Mouse (Mus musculus) embryonic facial prominence, embryonic 13.5 days (tissue): ENCODE measurements around the gene Dse. TPM values are rescaled to one million over a fixed set of nuclear protein-coding genes. Genes with fewer than 3 reads are reported as not detected.
"Not testable (repeated sequence)": the region's sequence is repeated elsewhere in the genome, so short reads cannot be mapped to it uniquely, and the experiment has no call there.

Source experiments
- ATAC-seq: fragments of 200-750 bp; cut with Nextera tagmentation; 2 replicates; pipeline ENCODE4 v1.8.0; 2017; ENCODE audit warnings: low read depth; ENCODE audit not compliant: insufficient number of reproducible peaks, insufficient read depth, low FRiP score, low TSS enrichment
- H3K27ac ChIP-seq: fragments of 300-500 bp; sonication (generic); 2 replicates; pipeline ENCODE4 v1.5.1; 2015; ENCODE audit warnings: moderate library complexity, mild to moderate bottlenecking, inconsistent platforms
- H3K27me3 ChIP-seq: fragments of 300-500 bp; sonication (generic); 2 replicates; pipeline ENCODE4 v1.6.1; 2015; ENCODE audit warnings: mild to moderate bottlenecking, inconsistent platforms
- H3K36me3 ChIP-seq: fragments of 300-500 bp; sonication (generic); 2 replicates; pipeline ENCODE4 v1.6.1; 2015; ENCODE audit warnings: mild to moderate bottlenecking, inconsistent platforms
- H3K4me1 ChIP-seq: fragments of 300-500 bp; sonication (generic); 2 replicates; pipeline ENCODE4 v1.6.1; 2015; ENCODE audit warnings: inconsistent platforms
- H3K4me2 ChIP-seq: fragments of 300-500 bp; sonication (generic); 2 replicates; pipeline ENCODE4 v1.6.1; 2015; ENCODE audit warnings: moderate library complexity, mild to moderate bottlenecking, inconsistent platforms
- H3K4me3 ChIP-seq: fragments of 300-500 bp; sonication (generic); 2 replicates; pipeline ENCODE4 v1.5.1; 2015; ENCODE audit warnings: mild to moderate bottlenecking, inconsistent platforms
- H3K9ac ChIP-seq: fragments of 300-500 bp; sonication (generic); 2 replicates; pipeline ENCODE4 v1.6.1; 2015; ENCODE audit warnings: mild to moderate bottlenecking, inconsistent platforms
- H3K9me3 ChIP-seq: fragments of 300-500 bp; sonication (generic); 2 replicates; pipeline ENCODE4 v1.6.1; 2016; ENCODE audit warnings: inconsistent platforms
- WGBS: fragments of 180-500 bp; shearing (Covaris S2); methylation state at CpG from one replicate; pipeline ENCODE4 v1.1.7; 2015; ENCODE audit warnings: mixed read lengths; 5-methylcytosine and 5-hydroxymethylcytosine counted together
- polyA plus RNA-seq: library from polyadenylated mRNA; unstranded; fragments of >200 nt; fragmentation: Nextera tagmentation; extraction: Ambion mirVana; gene quantifications from 2 replicates; pipeline ENCODE4 v1.2.1, GENCODE M21; 2015

Gene Dse
- polyA plus RNA-seq: 37.9 and 38.7 TPM in 2 replicates

- ATAC-seq: no peak
- no peaks in the 10 kb centered on the region for H3K9me3 ChIP-seq
- H3K4me3 ChIP-seq: peak within 1 kb of the TSS; percentile 86
- WGBS: 0% methylated on average over 12 of the region's 14 CpGs
- no peaks in the 10 kb centered on the region for H3K27me3 ChIP-seq
- peak within 1 kb of the TSS; percentile 90 for H3K9ac ChIP-seq
- H3K27ac ChIP-seq: peak within 1 kb of the TSS; percentile 99
- no peaks in the 10 kb centered on the region for H3K36me3 ChIP-seq
- H3K4me2 ChIP-seq: peak within 1 kb of the TSS; percentile 69
- peaks cover 12% of the 10 kb centered on the region for H3K4me1 ChIP-seq
Measured at GRCm38 (mm10) chr10:34207503-34207850, at the start of gene Dse. Gene Dse, minus strand, starts transcription at chr10:34207715.

- H3K27me3 ChIP-seq, ATAC-seq, H3K4me2 ChIP-seq, H3K4me1 ChIP-seq, H3K9ac ChIP-seq, H3K4me3 ChIP-seq, H3K36me3 ChIP-seq, H3K27ac ChIP-seq, H3K9me3 ChIP-seq: not testable (repeated sequence)
- WGBS: 90% methylated on average over 9 of the region's 9 CpGs
Measured at GRCm38 (mm10) chr10:34252833-34253232, 45.3 kb upstream of the Dse start.

- Histone ChIP-seq H3K9ac (no peak overlapping the region), H3K4me2 (no peak overlapping the region), H3K4me3 (no peak overlapping the region), H3K9me3 (no peaks in the 10 kb centered on the region), H3K36me3 (no peaks in the 10 kb centered on the region), H3K27ac (no peak overlapping the region), H3K27me3 (no peaks in the 10 kb centered on the region), H3K4me1 (peaks cover 8% of the 10 kb centered on the region; the same call in 1 of the 2 replicates)
- ATAC-seq: no peak
- WGBS: 68% methylated on average over 2 of the region's 2 CpGs
Measured at GRCm38 (mm10) chr10:34249594-34249993, 42.1 kb upstream of the Dse start.

GRCm38 (mm10) chr10:34247757-34248156 is 40.2 kb upstream of the Dse start:
- 20% methylated on average over 3 of the region's 3 CpGs for WGBS
- H3K27ac ChIP-seq: no peak overlapping the region

GRCm38 (mm10) chr10:34246106-34246505 is 38.6 kb upstream of the Dse start:
- Histone ChIP-seq H3K27me3 (no peaks in the 10 kb centered on the region), H3K4me3 (no peak overlapping the region), H3K9me3 (no peaks in the 10 kb centered on the region), H3K9ac (no peak overlapping the region), H3K27ac (no peak overlapping the region), H3K4me1 (peaks cover 8% of the 10 kb centered on the region; the same call in 1 of the 2 replicates), H3K36me3 (no peaks in the 10 kb centered on the region), H3K4me2 (no peak overlapping the region)
- no peak for ATAC-seq
- 51% methylated on average over 2 of the region's 2 CpGs for WGBS

More at GRCm38 (mm10) chr10:34247757-34248156, 40.2 kb upstream of the Dse start:
- Histone ChIP-seq H3K27me3 (no peaks in the 10 kb centered on the region), H3K9me3 (no peaks in the 10 kb centered on the region), H3K4me2 (no peak overlapping the region), H3K4me1 (peaks cover 8% of the 10 kb centered on the region; the same call in 1 of the 2 replicates), H3K9ac (no peak overlapping the region), H3K36me3 (no peaks in the 10 kb centered on the region), H3K4me3 (no peak overlapping the region)
- ATAC-seq: no peak

- Histone ChIP-seq H3K27me3 (no peaks in the 10 kb centered on the region), H3K4me1 (peaks cover 8% of the 10 kb centered on the region; the same call in 1 of the 2 replicates), H3K4me3 (no peak overlapping the region), H3K4me2 (no peak overlapping the region), H3K27ac (no peak overlapping the region), H3K9me3 (no peaks in the 10 kb centered on the region), H3K36me3 (no peaks in the 10 kb centered on the region), H3K9ac (no peak overlapping the region)
- 76% methylated on average over 5 of the region's 5 CpGs for WGBS
- no peak for ATAC-seq
Measured at GRCm38 (mm10) chr10:34244745-34245144, 37.2 kb upstream of the Dse start.

- Histone ChIP-seq H3K9ac (no peak overlapping the region), H3K27me3 (no peaks in the 10 kb centered on the region), H3K9me3 (no peaks in the 10 kb centered on the region), H3K4me2 (no peak overlapping the region), H3K27ac (no peak overlapping the region), H3K36me3 (no peaks in the 10 kb centered on the region), H3K4me1 (0 out of 2 replicates have a peak, but pooled peaks cover 3% of the 10 kb centered on the region), H3K4me3 (no peak overlapping the region)
- 72% methylated on average over 4 of the region's 4 CpGs for WGBS
- ATAC-seq: no peak
Measured at GRCm38 (mm10) chr10:34238536-34238935, 31.0 kb upstream of the Dse start.

- Histone ChIP-seq H3K4me2 (no peak overlapping the region), H3K4me1 (0 out of 2 replicates have a peak, but pooled peaks cover 3% of the 10 kb centered on the region), H3K36me3 (no peaks in the 10 kb centered on the region), H3K9me3 (no peaks in the 10 kb centered on the region), H3K4me3 (no peak overlapping the region), H3K27me3 (no peaks in the 10 kb centered on the region), H3K9ac (no peak overlapping the region), H3K27ac (no peak overlapping the region)
- 75% methylated on average over 5 of the region's 5 CpGs for WGBS
- ATAC-seq: no peak
Measured at GRCm38 (mm10) chr10:34236569-34236968, 29.1 kb upstream of the Dse start.

GRCm38 (mm10) chr10:34235384-34235783 is 27.9 kb upstream of the Dse start:
- H3K36me3 ChIP-seq: no peaks in the 10 kb centered on the region
- H3K27ac ChIP-seq: no peak overlapping the region
- ATAC-seq: no peak
- H3K9ac ChIP-seq: no peak overlapping the region
- H3K9me3 ChIP-seq: no peaks in the 10 kb centered on the region
- H3K4me2 ChIP-seq: no peak overlapping the region
- no peak overlapping the region for H3K4me3 ChIP-seq
- H3K4me1 ChIP-seq: 0 out of 2 replicates have a peak, but pooled peaks cover 3% of the 10 kb centered on the region
- 33% methylated on average over 3 of the region's 3 CpGs for WGBS
- no peaks in the 10 kb centered on the region for H3K27me3 ChIP-seq

GRCm38 (mm10) chr10:34233931-34234745 is 26.6 kb upstream of the Dse start:
- no peak overlapping the region for H3K9ac ChIP-seq
- no peaks in the 10 kb centered on the region for H3K27me3 ChIP-seq
- H3K27ac ChIP-seq: no peak overlapping the region
- ATAC-seq: no peak
- no peaks in the 10 kb centered on the region for H3K9me3 ChIP-seq
- no peak overlapping the region for H3K4me3 ChIP-seq
- H3K4me1 ChIP-seq: 0 out of 2 replicates have a peak, but pooled peaks cover 5% of the 10 kb centered on the region
- no peaks in the 10 kb centered on the region for H3K36me3 ChIP-seq
- WGBS: 29% methylated on average over 2 of the region's 2 CpGs
- H3K4me2 ChIP-seq: no peak overlapping the region

- Histone ChIP-seq H3K4me3 (no peak overlapping the region), H3K9me3 (no peaks in the 10 kb centered on the region), H3K27ac (no peak overlapping the region), H3K4me1 (0 out of 2 replicates have a peak, but pooled peaks cover 5% of the 10 kb centered on the region), H3K27me3 (no peaks in the 10 kb centered on the region), H3K4me2 (no peak overlapping the region), H3K9ac (no peak overlapping the region), H3K36me3 (no peaks in the 10 kb centered on the region)
- 76% methylated on average over 1 of the region's 1 CpGs for WGBS
- no peak for ATAC-seq
Measured at GRCm38 (mm10) chr10:34233418-34233817, 25.9 kb upstream of the Dse start.

- Histone ChIP-seq H3K4me1 (0 out of 2 replicates have a peak, but pooled peaks cover 5% of the 10 kb centered on the region), H3K9ac (no peak overlapping the region), H3K27ac (no peak overlapping the region), H3K4me3 (no peak overlapping the region), H3K36me3 (no peaks in the 10 kb centered on the region), H3K27me3 (no peaks in the 10 kb centered on the region), H3K9me3 (no peaks in the 10 kb centered on the region), H3K4me2 (no peak overlapping the region)
- no peak for ATAC-seq
- 33% methylated on average over 5 of the region's 5 CpGs for WGBS
Measured at GRCm38 (mm10) chr10:34230121-34230675, 22.7 kb upstream of the Dse start.
